Mouse (Mus musculus) heart, adult 11 months (tissue): ENCODE results near the gene Dmrt2.

ENCODE experiments used
- DNase-seq: peaks from one replicate; pipeline ENCODE4 v3.0.0; 2022

The Dmrt2 gene

DNA sequence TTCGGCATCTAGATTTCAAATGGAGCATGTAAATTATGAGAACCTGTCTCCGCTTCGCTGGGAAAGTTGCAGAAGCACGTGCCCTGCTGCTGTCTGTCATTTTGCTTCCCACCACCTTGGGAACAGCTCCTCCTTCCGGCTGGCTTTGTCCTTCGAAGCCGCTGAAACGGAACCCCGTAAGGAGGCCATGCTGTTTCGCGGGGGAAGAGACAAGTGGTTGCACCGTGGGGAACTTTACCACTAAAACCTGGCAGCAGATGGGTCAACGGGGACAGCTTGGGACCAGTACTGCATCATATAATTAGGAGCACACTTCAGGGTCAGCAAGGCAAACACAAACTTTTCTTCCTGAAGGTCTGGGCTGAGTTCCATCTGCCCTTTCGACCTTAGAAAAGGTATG lies 26.6 kb downstream of the Dmrt2 start:
- DNase-seq = peak; percentile 79

DNA sequence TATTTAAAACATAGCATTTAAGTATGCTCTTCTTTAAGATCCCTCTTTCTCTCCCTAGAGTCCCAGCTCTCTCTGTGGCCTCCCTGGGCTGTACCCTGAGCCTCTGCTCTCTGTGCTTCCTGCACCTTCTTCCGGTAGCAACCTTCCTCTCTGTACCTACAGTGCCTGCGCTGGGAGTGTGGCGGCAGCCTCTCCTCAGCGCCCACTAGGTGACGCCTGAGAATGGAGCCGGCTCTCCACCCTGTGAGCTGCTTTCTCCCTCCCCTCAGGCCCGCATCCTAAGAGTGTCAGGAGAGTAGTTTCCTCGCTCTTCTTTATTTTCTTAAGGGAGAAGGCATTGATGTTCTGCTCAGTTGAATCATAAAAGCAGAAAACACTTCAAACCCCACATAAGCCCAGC lies 41.2 kb downstream of the Dmrt2 start:
- DNase-seq = no peak

DNA sequence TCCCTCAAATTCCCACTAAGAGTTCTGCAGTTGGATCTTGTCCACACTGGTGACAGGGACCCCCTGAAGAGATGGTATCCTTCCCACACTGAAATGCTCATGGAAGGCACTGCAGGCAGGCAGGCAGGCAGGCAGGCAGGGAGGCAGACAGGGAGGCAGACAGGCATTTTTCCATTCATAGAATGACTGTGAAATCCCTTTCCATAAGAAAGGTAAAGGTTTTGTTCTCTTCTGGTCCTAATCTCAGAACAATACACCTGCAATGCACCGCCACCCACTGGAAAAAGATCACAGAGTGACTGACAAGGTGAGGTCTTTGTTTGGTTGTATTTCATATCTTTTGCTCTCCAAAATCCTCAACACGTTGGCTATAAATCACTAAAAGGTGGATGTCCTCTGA lies 42.7 kb downstream of the Dmrt2 start:
- no peak for DNase-seq

DNA sequence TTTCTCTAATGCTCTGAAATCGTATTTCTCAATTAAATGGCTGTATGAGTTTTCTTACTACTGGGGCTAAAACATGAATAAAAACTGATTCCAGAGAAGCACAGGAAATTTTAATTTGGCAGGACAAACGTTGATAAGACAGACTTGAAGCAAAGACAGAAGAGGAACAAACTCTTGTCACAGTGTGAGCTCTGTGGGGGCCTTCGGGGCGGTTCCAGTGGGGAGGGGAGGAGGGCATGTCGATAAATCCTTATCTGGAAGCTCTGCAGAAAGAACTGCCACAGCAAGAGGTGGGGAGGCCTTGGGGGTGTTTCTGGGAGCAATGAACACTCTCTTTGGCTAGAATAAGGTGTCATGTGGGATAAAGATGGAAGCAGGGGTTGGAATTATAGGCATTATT lies 50.4 kb downstream of the Dmrt2 start:
- DNase-seq = no peak
